Mouse (Mus musculus): ENCODE data around the gene Aptx. TPM values are rescaled to one million over a fixed set of nuclear protein-coding genes. Genes with fewer than 3 reads are reported as not detected.

Aptx gene
- polyA plus RNA-seq, 1 experiment from 2014 or later = 36.6 TPM

DNA sequence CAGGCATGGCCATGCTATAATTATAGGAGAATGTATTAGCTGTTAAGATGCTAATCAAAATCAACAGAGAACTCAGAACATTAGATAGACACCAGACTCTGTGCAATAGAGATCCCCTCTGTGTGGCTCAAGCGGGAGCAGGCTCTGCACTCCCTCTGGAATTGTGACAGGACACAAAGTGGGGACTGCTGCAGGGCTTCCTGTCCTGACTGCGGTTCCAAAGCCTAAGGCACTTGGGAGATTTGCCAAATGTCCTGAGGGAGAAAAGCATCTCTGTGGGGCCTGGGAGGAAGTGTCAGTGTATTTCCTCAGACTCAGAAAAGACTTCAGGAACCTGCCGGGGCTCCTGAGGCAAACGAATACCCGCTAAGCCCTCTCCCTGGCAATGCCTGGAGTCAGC is 59.4 kb downstream of the Aptx start:
- Histone ChIP-seq H3K4me1 (replicated peaks; ENCODE audit: control insufficient read depth, insufficient read depth, low read length) (no peaks in the 10 kb centered on the region), H3K27me3 (ENCODE audit: control insufficient read depth, insufficient read depth, low read length) (no peaks in the 10 kb centered on the region), H3K9ac (ENCODE audit: low read length) (no peak overlapping the region), H3K4me3 (ENCODE audit: low read depth, low read length) (no peak overlapping the region), H3K36me3 (ENCODE audit: control insufficient read depth, insufficient read depth, low read length) (no peaks in the 10 kb centered on the region), H3K9me3 (ENCODE audit: control insufficient read depth, low read length) (no peaks in the 10 kb centered on the region), H3K27ac (ENCODE audit: low read depth, low read length) (no peak overlapping the region), H3K4me2 (ENCODE audit: low read depth, low read length, severe bottlenecking) (no peak overlapping the region)
- ATAC-seq (replicated peaks; ENCODE audit: low FRiP score) (no peak), DNase-seq (ENCODE audit: low spot score) (no peak)
- 72% methylated on average over 5 of the region's 5 CpGs for whole genome bisulfite sequencing

DNA sequence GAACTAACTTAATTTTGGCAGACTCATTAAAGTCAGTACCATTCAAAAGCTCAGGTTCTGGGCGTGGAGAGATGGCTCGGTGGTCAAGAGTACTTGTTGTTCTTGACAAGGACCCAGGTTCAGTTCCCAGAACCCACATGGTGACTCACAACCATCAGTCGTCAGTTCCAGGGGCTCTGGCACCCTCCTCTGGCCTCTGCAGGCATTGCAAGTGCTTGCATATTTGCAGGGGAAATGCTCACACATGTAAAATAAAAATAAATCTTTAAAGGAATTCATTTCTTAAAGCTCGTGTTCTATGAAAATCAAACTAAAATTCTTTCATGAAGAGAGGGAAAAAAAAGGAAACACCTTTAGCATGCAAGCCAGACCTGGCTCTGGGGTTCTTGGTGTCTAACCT is 62.0 kb downstream of the Aptx start:
- Histone ChIP-seq H3K4me2 (ENCODE audit: low read depth, low read length, severe bottlenecking) (no peak overlapping the region), H3K4me3 (ENCODE audit: low read depth, low read length) (no peak overlapping the region), H3K27ac (ENCODE audit: low read depth, low read length) (no peak overlapping the region), H3K9ac (ENCODE audit: low read length) (no peak overlapping the region), H3K27me3 (ENCODE audit: control insufficient read depth, insufficient read depth, low read length) (no peaks in the 10 kb centered on the region), H3K9me3 (ENCODE audit: control insufficient read depth, low read length) (no peaks in the 10 kb centered on the region), H3K4me1 (replicated peaks; ENCODE audit: control insufficient read depth, insufficient read depth, low read length) (no peaks in the 10 kb centered on the region), H3K36me3 (ENCODE audit: control insufficient read depth, insufficient read depth, low read length) (no peaks in the 10 kb centered on the region)
- 93% methylated on average over 4 of the region's 4 CpGs for WGBS
- DNase-seq (ENCODE audit: low spot score) (no peak), ATAC-seq (replicated peaks; ENCODE audit: low FRiP score) (no peak)

MicroRNA genes within 50 kb of the gene (microRNA counts, 519-probe panel; counts per million panel counts)
- 31.2 counts per million for microRNA mmu-miR-207

Small RNA genes within 50 kb of the gene (microRNA-seq; reads per million reads assigned to microRNA genes)
- gene Mir207 (ENCODE audit: insufficient number of aligned reads) = not detected

Other genes starting within 250 kb of the Aptx start
- 0.29 and 0.56 TPM in 2 replicates for gene Tmem215, start 231.0 kb downstream of the Aptx start, polyA plus RNA-seq (2014; fragmentation: Nextera tagmentation; extraction: Ambion mirVana)
- 640 and 645 TPM in 2 replicates for gene Dnaja1, start 19.0 kb upstream of the Aptx start, polyA plus RNA-seq (2014; fragmentation: Nextera tagmentation; extraction: Ambion mirVana)
- gene Smu1, start 54.7 kb upstream of the Aptx start, polyA plus RNA-seq (2014; fragmentation: Nextera tagmentation; extraction: Ambion mirVana) = 185 and 191 TPM in 2 replicates
- 19.3 and 20.3 TPM in 2 replicates for gene B4galt1, start 150.8 kb upstream of the Aptx start, polyA plus RNA-seq (2014; fragmentation: Nextera tagmentation; extraction: Ambion mirVana)
- not detected in 2 replicates for gene Spink4, start 216.9 kb upstream of the Aptx start, polyA plus RNA-seq (2014; fragmentation: Nextera tagmentation; extraction: Ambion mirVana)
- 217 and 227 TPM in 2 replicates for gene Bag1, start 245.1 kb upstream of the Aptx start, polyA plus RNA-seq (2014; fragmentation: Nextera tagmentation; extraction: Ambion mirVana)
- 120 and 134 TPM in 2 replicates for gene Chmp5, start 245.2 kb upstream of the Aptx start, polyA plus RNA-seq (2014; fragmentation: Nextera tagmentation; extraction: Ambion mirVana)

Measured in forebrain, embryonic 11.5 days (tissue).